Mouse (Mus musculus) heart, postnatal 10 days (tissue): ENCODE measurements around the gene Spon1. TPM values are rescaled to one million over a fixed set of nuclear protein-coding genes. Genes with fewer than 3 reads are reported as not detected.

Source experiments
- DNase-seq, 2 experiments: peaks; one replicate each; pipeline ENCODE4 v3.0.0; 2021
- intact Hi-C: fragments of 180-260 bp; cut with DNase I; formaldehyde crosslinking; loops from one replicate; pipeline ENCODE4 v1.15.1; 2025
- total RNA-seq, 2 experiments: library from RNA; stranded (reverse); gene quantifications; 2 replicates each; pipeline ENCODE4 v1.2.3; 2021

Spon1 gene
- total RNA-seq, 2 experiments from 2014 or later: 14.5 to 17.5 TPM

DNA sequence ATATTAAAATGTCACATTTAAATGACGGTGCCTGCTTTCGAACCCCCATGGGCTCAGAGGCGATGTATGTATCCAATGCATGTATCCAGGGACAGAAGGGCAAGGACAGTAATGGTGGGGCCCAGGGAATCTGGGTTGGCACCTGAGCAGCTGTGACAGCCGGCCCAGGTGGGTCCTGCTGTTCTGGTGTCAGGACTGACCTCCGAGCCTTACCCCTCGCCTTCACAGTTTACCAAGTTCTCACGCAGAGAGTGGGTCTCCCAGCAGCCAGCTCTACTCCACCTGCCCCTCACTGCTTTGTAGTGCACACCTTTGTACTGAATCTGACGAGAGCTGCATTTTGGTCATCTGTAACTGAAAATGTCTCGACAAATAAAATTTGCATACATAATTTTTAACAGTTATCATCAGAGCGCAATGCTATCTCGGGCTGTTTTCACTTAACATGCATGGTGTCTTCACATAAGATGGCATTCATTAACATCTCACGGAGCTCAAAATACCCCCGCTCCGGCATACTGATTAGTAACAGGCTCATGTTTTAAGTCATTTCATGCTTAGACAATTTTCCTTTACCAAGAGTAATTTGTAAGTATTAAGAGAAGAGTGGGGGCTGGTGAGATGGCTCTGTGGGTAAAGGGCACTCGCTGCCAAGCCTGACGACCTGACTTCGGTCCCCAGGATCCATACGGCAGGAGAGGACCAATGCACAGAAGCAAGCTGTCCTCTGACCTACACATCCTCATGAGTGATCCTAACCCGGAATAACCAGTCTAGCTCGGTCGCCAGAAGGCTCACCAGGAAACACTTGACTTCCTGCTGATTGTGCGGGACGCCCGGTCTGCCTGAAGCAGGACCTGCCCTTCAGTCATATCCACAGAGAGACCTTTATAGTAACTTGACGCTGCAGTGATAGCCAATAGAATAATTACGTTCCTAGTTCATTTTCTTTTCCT lies 277.5 kb downstream of the Spon1 start:
- peak; percentile 50 to 55 for DNase-seq
- intact Hi-C loops: no loop called here

DNA sequence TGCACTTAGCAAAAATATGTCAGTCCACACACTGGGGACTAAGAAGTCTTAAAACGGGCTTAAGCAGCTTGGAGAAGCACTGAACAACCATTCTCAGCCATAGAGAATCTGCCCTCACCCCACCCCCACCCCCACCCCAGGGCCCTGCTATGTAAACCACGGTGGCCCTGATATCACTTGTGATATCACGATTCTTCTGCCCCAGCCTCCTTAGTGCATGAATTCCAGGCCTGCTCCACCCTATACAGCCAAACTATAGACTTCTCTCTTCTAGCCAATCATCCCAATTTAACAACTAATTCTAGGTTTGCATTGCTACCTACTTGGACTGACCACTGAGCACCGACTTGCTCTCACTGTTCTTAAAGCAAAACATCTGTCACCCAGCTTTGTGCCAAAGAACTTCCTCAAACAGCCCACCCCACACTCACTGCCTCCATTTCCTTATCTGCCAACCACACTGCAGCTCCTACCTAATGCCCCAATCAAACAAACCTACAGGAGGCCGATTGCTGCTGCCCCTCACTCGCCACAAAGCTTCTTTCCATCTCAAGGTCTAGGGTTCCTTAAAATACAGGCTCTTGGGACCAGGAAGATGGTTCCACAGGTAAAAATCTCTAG lies 278.2 kb downstream of the Spon1 start:
- intact Hi-C loops: no loop called here
- DNase-seq: no peak

DNA sequence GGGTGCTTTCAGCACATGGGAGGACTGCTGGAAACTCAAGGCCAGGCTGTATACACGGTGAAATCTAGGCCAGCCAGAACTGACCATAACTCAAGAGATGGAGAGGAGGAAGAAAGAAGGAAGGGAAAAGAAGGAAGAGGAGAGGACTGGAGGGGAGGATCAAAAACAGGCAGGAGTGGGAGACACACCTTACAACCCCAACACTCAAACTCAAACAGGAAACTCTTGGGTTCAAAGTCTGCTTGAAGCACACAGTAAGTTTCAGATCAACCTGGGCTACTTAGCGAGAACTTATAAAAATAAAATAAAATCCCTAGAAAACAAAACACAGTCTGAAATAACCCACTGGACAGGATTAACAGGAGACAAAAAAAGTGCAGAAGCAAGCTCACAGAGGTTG lies 280.0 kb downstream of the Spon1 start:
- intact Hi-C loops: no loop called here
- DNase-seq: no peak

DNA sequence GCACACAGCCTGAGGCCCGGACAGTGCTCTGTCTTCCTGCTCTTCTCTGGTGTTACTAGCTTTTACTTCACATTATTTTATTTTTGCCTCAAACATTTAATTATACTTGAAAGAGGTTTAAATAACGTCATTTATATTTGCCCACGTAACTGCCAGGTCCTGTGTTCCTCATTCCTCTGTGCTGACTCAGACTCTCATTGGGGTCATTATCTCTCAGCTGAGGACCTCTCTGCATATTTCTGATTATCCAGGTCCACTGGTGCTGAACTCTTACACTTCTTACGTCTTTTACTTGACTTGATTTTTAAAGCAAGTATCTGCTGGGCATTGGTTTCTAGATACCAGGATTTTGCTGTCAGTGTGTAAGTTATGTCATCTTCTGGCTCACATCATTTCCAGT lies 287.9 kb downstream of the Spon1 start:
- no peak for DNase-seq
- intact Hi-C loops: no loop called here

GRCm38 (mm10) chr7:114058166-114058565 lies 292.4 kb downstream of the Spon1 start:
- intact Hi-C loops: no loop called here
- no peak for DNase-seq

- intact Hi-C loops: no loop called here
- no peak for DNase-seq
These were observed 293.2 kb downstream of the Spon1 start for GRCm38 (mm10) chr7:114058927-114059441.

DNA sequence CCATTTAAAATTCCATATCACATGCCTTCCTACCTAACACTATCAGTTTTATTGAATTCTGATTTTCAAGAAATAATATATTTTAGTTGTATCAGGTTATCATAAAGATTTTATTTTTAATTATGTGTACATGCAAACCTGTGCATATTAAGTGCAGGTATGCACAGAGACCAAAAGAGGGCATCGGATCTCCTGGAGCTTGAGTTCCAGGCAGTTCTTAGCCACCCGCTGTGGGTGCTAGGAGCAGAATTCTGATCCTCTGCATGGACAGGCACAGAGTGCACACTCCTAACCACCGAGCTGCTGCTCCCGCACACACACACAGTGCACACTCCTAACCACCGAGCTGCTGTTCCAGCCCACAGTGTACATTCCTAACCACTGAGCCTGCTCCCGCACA lies 294.6 kb downstream of the Spon1 start:
- intact Hi-C loops: no loop called here
- DNase-seq: no peak

- peak; percentile 58 to 67 for DNase-seq
- intact Hi-C loops: no loop called here
These were observed 296.7 kb downstream of the Spon1 start for GRCm38 (mm10) chr7:114062451-114062850.

- intact Hi-C loops: no loop called here
- DNase-seq: peak; percentile 65 to 69
These were observed 297.7 kb downstream of the Spon1 start for GRCm38 (mm10) chr7:114063534-114063933.

GRCm38 (mm10) chr7:114063966-114064365 lies 298.2 kb downstream of the Spon1 start:
- DNase-seq: no peak
- intact Hi-C loops: no loop called here

GRCm38 (mm10) chr7:114065407-114066185 lies 299.8 kb downstream of the Spon1 start:
- intact Hi-C loops: loop anchor here (1.0 to 5.0 kb wide), 4 partner anchors 37 to 148 kb away; partner anchors contain the start of gene Rras2
- no peak for DNase-seq

DNA sequence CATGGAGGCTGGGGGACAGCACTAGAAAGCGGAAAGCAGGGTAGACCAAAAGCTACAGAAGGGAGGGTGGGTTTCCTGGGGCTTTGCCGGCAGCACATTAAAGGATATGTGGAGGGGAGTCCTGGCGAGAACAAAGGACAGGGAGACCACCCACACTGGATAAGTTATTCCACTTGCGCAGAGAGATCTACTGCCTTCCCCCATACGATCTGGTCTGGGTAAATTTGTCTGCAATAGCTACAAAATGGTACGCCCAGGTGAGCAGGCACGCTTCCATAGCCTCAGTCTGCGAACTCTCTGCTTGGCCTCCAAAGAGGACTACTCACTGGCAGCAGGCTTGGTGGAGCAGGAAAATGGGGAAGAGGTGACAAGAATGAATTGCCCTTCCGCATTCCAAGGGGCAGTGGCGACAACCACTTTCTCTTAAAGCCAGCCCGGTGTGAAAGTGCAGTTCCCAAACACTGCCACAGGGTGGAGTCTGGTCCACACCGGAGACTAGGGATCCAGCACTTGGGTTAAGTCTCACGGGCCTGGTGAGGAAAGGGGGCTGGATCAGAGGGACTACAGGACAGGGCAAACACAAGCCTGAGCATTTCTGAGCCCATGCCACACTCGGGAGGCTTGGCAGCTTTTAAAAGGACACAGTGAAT lies 300.9 kb downstream of the Spon1 start:
- peak; percentile 90 to 92 for DNase-seq
- intact Hi-C loops: loop anchor here (1.0 to 5.0 kb wide), 4 partner anchors 36 to 147 kb away; partner anchors contain the start of gene Rras2

- intact Hi-C loops: loop anchor here (5.0 kb wide), 3 partner anchors 33 to 128 kb away; partner anchors contain the start of gene Rras2
These were observed 303.2 kb downstream of the Spon1 start for GRCm38 (mm10) chr7:114068956-114069533.

DNA sequence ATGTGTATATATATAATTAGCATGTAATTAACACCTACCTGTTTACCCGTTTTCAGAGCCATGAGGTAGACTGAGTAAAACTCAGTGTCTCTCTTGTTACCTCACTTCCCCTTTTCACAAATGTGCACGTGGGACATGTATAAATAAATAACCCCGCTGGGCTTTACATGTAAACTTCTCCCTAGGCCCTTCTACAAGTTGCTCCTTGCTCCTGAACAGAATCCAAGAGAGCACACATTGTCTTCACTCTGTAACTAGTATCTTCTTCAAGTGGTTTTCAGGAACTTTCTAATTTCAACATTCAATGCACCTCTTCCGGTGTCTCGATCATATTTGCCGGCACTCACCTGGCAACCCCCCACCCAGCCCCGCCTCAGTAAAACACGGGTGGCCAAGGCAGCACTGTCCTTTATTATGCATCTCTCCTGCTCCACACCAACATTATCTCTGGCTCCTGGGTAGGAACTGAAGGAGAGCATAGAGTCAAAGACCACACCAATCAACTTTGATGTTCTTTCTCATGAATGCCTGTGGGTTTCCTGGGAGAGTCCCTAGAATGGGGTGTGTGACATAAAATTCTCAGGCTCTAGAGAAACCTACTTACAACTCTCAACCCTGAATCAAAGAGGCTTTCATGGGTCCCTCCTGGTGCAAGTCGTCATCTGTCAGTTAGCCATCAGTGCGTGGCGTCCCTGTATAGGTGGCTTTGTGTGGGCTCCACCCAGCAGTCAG lies 304.1 kb downstream of the Spon1 start:
- intact Hi-C loops: loop anchor here (5.0 kb wide), 3 partner anchors 32 to 127 kb away; partner anchors contain the start of gene Rras2
- DNase-seq: no peak

More at GRCm38 (mm10) chr7:114068956-114069533, 303.2 kb downstream of the Spon1 start:
- DNase-seq: no peak

DNA sequence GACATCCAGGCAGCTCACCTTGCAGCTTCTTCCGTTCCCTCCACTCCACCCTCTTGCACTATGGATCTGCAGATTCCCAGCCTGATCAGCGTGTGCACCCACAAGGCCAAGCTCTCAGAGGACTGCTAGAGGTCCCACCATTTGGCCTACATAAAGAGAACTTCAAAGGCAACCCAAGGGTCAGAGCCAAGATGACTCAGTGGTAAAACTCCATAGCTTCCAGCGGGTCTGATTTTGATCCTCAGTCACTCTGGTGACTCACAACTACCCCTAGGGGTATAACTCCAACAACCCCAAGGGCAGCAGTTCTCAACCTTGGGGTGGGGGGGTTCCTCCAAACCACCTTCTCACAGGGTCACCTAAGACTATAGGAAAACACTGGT lies 304.7 kb downstream of the Spon1 start:
- DNase-seq: no peak
- intact Hi-C loops: no loop called here

GRCm38 (mm10) chr7:114071395-114071794 lies 305.6 kb downstream of the Spon1 start:
- no peak for DNase-seq
- intact Hi-C loops: no loop called here

GRCm38 (mm10) chr7:114071851-114072616 lies 306.2 kb downstream of the Spon1 start:
- intact Hi-C loops: no loop called here

GRCm38 (mm10) chr7:114074133-114074532 lies 308.3 kb downstream of the Spon1 start:
- DNase-seq: no peak
- intact Hi-C loops: no loop called here

More at GRCm38 (mm10) chr7:114071851-114072616, 306.2 kb downstream of the Spon1 start:
- peak in 1 of 2 experiments; percentile 37 for DNase-seq
